Mouse (Mus musculus) small intestine, adult 2 months (tissue): ENCODE results near the gene Tns3. TPM values are rescaled to one million over a fixed set of nuclear protein-coding genes. Genes with fewer than 3 reads are reported as not detected.

Source experiments
- H3K27ac ChIP-seq: fragments of 200-500 bp; 2 replicates; pipeline ENCODE4 v1.5.1; 2012; ENCODE audit warnings: low read depth, low read length, control low read depth, inconsistent platforms; ENCODE audit not compliant: insufficient read depth
- H3K27me3 ChIP-seq: fragments of 200-500 bp; 2 replicates; pipeline ENCODE4 v1.6.1; 2012; ENCODE audit warnings: mild to moderate bottlenecking, moderate library complexity, low read length, inconsistent platforms; ENCODE audit not compliant: control insufficient read depth, insufficient read depth
- H3K36me3 ChIP-seq: fragments of 200-500 bp; 2 replicates; pipeline ENCODE4 v1.6.1; 2012; ENCODE audit warnings: mild to moderate bottlenecking, low read length, control low read depth, inconsistent platforms; ENCODE audit not compliant: control insufficient read depth, insufficient read depth
- H3K4me1 ChIP-seq: fragments of 200-500 bp; 2 replicates; pipeline ENCODE4 v1.6.1; 2012; ENCODE audit warnings: low read length, inconsistent platforms, mixed read lengths; ENCODE audit not compliant: control insufficient read depth, insufficient read depth, insufficient read length
- H3K4me3 ChIP-seq: fragments of 200-500 bp; 2 replicates; pipeline ENCODE4 v1.5.1; 2012; ENCODE audit warnings: low read depth, mild to moderate bottlenecking, control low read depth, inconsistent platforms, low read length, moderate library complexity
- CTCF ChIP-seq: fragments of 200-500 bp; IDR thresholded peaks from 2 replicates; pipeline ENCODE4 v1.5.1; 2012; ENCODE audit warnings: low read depth, mild to moderate bottlenecking, control low read depth, inconsistent platforms, low read length, moderate library complexity, mixed read lengths; ENCODE audit not compliant: insufficient replicate concordance, insufficient read length; ENCODE audit errors: extremely low read depth
- POLR2A ChIP-seq: fragments of 200-500 bp; IDR thresholded peaks from 2 replicates; pipeline ENCODE4 v1.6.1; 2012; ENCODE audit warnings: low read depth, mild to moderate bottlenecking, control low read depth, inconsistent platforms, low read length, moderate library complexity
- WGBS: fragments of 180-500 bp; shearing (Covaris S2); methylation state at CpG from one replicate; pipeline ENCODE4 v1.1.7; 2018; 5-methylcytosine and 5-hydroxymethylcytosine counted together
- polyA plus RNA-seq: library from polyadenylated mRNA; depleted of rRNA; stranded (reverse); fragments of >200 nt; gene quantifications from 2 replicates; pipeline ENCODE4 v1.2.3, GENCODE M21; 2012

Gene Tns3
- polyA plus RNA-seq, 1 experiment = 24.9 TPM

DNA sequence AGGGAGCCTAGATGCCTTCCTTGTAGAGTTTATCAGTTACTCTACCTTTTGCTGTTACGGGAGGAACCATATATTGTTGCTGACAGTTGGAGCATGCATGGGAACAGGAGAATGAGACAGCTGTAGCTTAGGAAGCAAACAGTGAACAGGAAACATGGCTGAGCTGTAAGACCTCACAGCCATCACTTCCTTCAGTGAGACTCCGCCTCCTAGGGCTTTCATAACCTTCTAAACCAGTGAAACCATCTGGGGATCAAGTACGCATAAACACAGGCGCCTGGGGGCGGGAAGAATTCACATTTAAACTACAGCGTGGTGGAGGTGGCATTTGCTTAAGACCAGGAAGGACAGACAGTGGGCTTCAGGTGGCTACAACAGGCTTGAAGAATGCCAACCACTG lies 208.7 kb downstream of the Tns3 start:
- peaks cover 25% of the 10 kb centered on the region for H3K36me3 ChIP-seq
- TF ChIP-seq POLR2A (no peak), CTCF (no peak)
- WGBS = 70% methylated on average over 6 of the region's 6 CpGs
- peaks cover 1% of the 10 kb centered on the region; the same call in 1 of the 2 replicates for H3K4me1 ChIP-seq
- no peak overlapping the region for H3K27ac ChIP-seq
- no peak overlapping the region for H3K4me3 ChIP-seq
- no peaks in the 10 kb centered on the region for H3K27me3 ChIP-seq

DNA sequence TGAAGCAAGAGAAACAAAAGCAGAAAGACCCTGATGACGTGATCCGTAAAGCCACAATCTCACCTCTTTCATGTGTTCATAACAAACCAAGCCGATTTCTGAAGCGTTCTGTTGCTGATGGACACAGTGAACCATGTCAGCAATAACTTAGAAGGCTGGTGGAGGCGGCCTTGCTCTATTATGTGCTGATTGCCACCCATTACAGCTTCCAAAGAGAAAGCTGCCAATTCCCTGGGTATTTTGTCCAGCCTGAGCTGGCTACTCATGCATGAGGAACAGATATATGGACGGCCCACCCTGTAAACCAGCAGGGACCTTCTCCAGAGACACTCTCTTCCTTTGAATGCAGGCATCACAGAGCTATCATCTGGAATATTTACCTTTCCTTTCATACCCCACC lies 211.1 kb downstream of the Tns3 start:
- TF ChIP-seq POLR2A (no peak), CTCF (no peak)
- WGBS = 91% methylated on average over 6 of the region's 6 CpGs
- H3K4me1 ChIP-seq = no peaks in the 10 kb centered on the region; the same call in 1 of the 2 replicates
- H3K27me3 ChIP-seq = no peaks in the 10 kb centered on the region
- peaks cover 41% of the 10 kb centered on the region for H3K36me3 ChIP-seq
- H3K4me3 ChIP-seq = no peak overlapping the region
- H3K27ac ChIP-seq = no peak overlapping the region

DNA sequence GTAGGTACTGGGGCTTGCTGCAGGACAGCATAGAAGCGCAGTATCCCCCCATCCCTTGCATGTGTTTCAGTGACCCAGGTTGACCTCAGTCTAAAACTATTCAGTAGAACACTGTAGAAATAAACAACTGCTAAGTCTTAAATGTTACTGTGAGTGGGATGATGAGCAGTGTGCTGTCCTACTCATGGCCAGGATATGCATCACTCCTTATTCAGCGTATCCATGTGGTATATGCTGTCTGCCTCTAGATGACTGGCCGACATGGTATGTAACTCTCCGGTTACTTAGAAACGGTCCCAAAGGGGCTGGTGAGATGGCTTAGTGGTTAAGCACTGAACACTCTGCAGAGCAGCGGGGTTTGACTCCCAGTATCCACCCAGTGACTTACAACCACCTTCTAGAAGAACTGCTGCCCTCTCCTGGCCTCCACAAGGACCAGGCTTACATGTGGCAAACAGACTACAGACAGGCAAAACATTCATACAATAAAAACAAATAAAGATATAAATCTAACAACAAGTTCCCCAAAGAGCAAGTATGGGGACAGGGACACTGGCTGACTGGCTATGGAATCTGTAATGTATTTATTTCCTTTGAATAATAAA lies 212.6 kb downstream of the Tns3 start:
- no peak overlapping the region for H3K27ac ChIP-seq
- WGBS = 85% methylated on average over 6 of the region's 6 CpGs
- TF ChIP-seq POLR2A (no peak), CTCF (no peak)
- H3K4me3 ChIP-seq = no peak overlapping the region
- peaks cover 51% of the 10 kb centered on the region for H3K36me3 ChIP-seq
- H3K4me1 ChIP-seq = no peaks in the 10 kb centered on the region; the same call in 1 of the 2 replicates
- H3K27me3 ChIP-seq = no peaks in the 10 kb centered on the region

DNA sequence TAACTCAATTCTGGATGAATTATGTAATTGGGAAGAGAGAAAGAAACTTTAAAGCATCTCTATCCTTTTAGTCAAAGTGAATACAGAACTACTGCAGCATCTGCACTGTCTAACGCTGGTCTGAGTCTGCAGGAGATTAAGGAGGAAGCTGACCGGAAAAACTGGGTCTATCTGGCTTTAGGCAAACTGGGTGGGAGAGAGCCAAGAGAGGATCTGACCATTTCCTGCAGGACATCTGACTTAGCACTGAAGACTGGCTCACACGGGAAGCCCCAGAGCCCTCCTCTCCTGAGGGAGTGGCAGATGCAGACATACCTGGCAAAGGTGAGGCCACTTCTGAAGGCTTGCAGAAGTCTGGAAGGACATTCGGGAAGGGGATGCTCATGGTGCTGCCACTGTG lies 213.8 kb downstream of the Tns3 start:
- H3K27me3 ChIP-seq = no peaks in the 10 kb centered on the region
- H3K27ac ChIP-seq = no peak overlapping the region
- 72% methylated on average over 4 of the region's 4 CpGs for WGBS
- no peaks in the 10 kb centered on the region for H3K4me1 ChIP-seq
- peaks cover 55% of the 10 kb centered on the region for H3K36me3 ChIP-seq
- TF ChIP-seq POLR2A (no peak), CTCF (no peak)
- no peak overlapping the region for H3K4me3 ChIP-seq

DNA sequence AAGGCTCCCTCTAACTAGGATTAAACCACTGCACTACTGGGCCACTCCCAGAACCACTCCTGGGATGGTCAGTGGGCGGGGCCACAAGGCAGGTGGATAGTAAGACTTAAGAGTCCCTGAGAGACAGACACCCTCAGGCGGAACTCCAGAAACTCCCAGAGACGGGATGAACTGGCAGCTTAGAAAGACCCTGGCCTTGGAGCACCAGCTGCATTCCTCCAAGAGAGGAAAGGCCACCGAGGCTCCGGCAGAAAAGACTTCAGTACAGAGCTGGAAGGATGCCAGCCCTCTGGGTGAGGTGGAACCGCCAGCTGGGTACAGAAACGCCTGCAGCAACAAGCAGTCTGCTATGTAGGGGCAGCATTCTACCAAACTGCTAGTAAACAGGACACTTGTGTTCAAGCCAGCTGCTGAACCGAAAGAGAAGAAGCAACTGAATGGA lies 218.4 kb downstream of the Tns3 start:
- TF ChIP-seq CTCF (no peak), POLR2A (no peak)
- Histone ChIP-seq H3K27me3 (no peaks in the 10 kb centered on the region), H3K27ac (no peak overlapping the region; the same call in 1 of the 2 replicates), H3K4me1 (no peaks in the 10 kb centered on the region; the same call in 1 of the 2 replicates), H3K4me3 (no peak overlapping the region), H3K36me3 (peaks cover 75% of the 10 kb centered on the region)
- WGBS = 36% methylated on average over 8 of the region's 8 CpGs

DNA sequence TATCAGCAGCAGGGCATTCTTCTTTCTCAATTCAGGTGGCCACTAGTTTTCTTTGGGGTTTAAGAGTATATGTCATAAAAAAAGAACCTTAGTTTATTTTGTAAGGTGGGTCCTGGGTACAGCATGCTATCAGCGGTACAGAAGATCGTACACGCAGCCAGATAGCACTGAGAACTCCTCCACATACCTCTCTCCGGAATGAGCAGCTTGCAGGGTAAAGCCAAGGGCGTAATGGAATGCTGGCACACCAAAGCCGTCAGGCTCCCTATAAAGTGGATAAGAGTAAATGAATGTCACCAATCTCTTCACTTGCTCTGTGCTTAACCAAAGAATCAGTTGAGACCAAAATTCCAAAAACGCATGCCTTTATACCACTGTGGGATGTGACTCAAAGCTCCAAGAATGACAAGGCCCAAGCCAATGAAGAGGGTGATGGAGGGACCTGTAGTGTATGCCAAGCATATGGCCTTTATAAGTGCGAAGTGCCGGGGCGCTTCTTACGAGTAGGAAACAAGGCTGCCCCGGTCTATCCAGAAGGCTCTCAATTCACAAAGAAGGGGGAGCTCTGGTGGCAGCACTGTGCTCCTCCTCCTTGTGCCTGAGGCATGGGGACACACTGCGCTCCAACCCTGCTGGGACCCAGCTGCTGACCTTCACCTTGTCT lies 219.4 kb downstream of the Tns3 start:
- H3K36me3 ChIP-seq = peaks cover 69% of the 10 kb centered on the region
- H3K27ac ChIP-seq = no peak overlapping the region
- 92% methylated on average over 13 of the region's 13 CpGs for WGBS
- no peak for TF ChIP-seq CTCF
- no peaks in the 10 kb centered on the region; the same call in 1 of the 2 replicates for H3K4me1 ChIP-seq
- H3K4me3 ChIP-seq = no peak overlapping the region
- no peaks in the 10 kb centered on the region for H3K27me3 ChIP-seq

DNA sequence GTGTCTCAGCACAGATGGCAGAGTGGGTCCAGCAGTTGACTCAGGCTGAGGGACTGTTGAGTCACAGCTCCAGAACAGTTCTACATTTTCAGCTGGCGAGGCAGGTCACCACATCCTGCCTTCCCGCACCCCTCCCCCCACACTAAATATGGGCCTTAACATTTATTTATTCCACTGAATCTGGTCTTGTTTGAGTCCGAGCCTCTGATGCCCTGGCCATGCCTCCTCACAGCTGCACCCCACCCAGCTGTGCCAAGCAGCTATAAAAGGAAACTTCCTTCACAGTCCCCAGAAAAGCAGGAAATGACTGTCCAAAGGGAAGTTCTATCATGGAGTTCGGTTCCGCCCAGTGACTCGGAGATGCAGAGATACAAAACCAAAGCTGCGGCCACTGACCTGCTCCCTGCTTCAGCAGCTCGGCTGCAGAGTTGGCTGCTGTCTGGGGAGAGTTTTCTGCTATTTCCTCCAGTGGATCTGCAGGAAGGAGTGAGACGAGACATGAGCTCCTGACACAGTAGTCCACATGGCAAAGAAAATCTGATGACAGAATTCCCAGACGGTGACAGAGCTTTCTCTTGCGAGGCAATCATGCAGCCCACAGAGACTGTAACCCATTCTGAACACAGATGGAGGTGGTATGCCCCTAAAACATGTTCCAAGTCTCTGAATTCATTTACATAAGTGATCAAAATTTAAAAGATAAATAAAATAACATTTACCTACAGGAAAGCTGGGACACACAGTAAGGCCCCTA lies 220.6 kb downstream of the Tns3 start:
- Histone ChIP-seq H3K4me3 (no peak overlapping the region), H3K27me3 (no peaks in the 10 kb centered on the region), H3K36me3 (peaks cover 62% of the 10 kb centered on the region), H3K4me1 (no peaks in the 10 kb centered on the region; the same call in 1 of the 2 replicates), H3K27ac (no peak overlapping the region)
- TF ChIP-seq CTCF (no peak), POLR2A (no peak)
- WGBS = 72% methylated on average over 11 of the region's 11 CpGs
